Mouse (Mus musculus) cerebellum, postnatal 36 days (tissue): ENCODE data around the gene Vmn1r90.
"Not testable (repeated sequence)": the region's sequence is repeated elsewhere in the genome, so short reads cannot be mapped to it uniquely, and the experiment has no call there.

Experiments used
- DNase-seq, 2 experiments: peaks; one replicate each; pipeline ENCODE4 v3.0.0; 2021 to 2022; ENCODE audit warnings: mixed read lengths in 2 of 2

Gene Vmn1r90

GRCm38 (mm10) chr7:14563406-14563805, at the start of gene Vmn1r90:
Gene Vmn1r90, minus strand, starts transcription at chr7:14563506.
- DNase-seq: no peak

GRCm38 (mm10) chr7:14593009-14593408, 29.7 kb upstream of the Vmn1r90 start:
- not testable (repeated sequence) for DNase-seq

GRCm38 (mm10) chr7:14552284-14552683, 11.0 kb downstream of the Vmn1r90 start:
- no peak for DNase-seq

GRCm38 (mm10) chr7:14525280-14525679, 38.0 kb downstream of the Vmn1r90 start:
- no peak for DNase-seq

- no peak for DNase-seq
These were observed 40.7 kb downstream of the Vmn1r90 start for GRCm38 (mm10) chr7:14522636-14523035.

GRCm38 (mm10) chr7:14518301-14518700, 45.0 kb downstream of the Vmn1r90 start:
- DNase-seq: no peak
